Mouse (Mus musculus): ENCODE results near the gene Poldip2. TPM values are rescaled to one million over a fixed set of nuclear protein-coding genes. Genes with fewer than 3 reads are reported as not detected.
"Not testable (repeated sequence)": the region's sequence is repeated elsewhere in the genome, so short reads cannot be mapped to it uniquely, and the experiment has no call there.

Gene Poldip2
- polyA plus RNA-seq, 1 experiment from 2014 or later, result 152 TPM

DNA sequence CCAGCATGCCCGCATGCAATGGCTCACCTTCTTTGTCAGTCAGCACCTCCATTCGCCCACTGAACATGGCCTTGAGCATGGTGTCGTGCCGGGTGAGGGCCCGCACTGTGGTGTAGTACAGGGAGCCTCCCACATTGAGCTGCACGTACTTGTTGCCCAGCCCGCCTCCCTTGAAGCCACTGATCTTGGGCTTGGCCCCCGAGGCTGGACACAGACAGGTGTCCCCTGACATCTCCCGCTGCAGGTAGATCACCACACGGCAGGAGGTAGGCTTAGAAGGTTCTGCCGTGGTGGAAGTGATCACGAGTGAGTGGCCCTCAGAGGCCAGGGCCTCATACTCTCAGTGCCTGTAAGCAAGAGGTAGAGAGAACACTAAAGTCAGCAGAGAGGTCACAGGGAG is 18.0 kb downstream of the Poldip2 start:
- DNase-seq (ENCODE audit: low spot score), result no peak
- WGBS, result 95% methylated on average over 12 of the region's 12 CpGs
- Histone ChIP-seq H3K4me2 (ENCODE audit: low read depth, low read length) (no peak overlapping the region), H3K27me3 (replicated peaks; ENCODE audit: control insufficient read depth, insufficient read depth, low read length) (no peaks in the 10 kb centered on the region), H3K9me3 (ENCODE audit: control insufficient read depth, low read length) (no peaks in the 10 kb centered on the region), H3K9ac (ENCODE audit: low read depth, low read length) (no peak overlapping the region), H3K27ac (replicated peaks; ENCODE audit: low read depth, low read length) (no peak overlapping the region), H3K4me1 (ENCODE audit: control insufficient read depth, insufficient read depth, low read length) (peaks cover 8% of the 10 kb centered on the region), H3K36me3 (ENCODE audit: control insufficient read depth, insufficient read depth, low read length) (peaks cover 64% of the 10 kb centered on the region), H3K4me3 (ENCODE audit: low read depth, low read length) (no peak overlapping the region)
- no peak for ATAC-seq (ENCODE audit: low read depth)

DNA sequence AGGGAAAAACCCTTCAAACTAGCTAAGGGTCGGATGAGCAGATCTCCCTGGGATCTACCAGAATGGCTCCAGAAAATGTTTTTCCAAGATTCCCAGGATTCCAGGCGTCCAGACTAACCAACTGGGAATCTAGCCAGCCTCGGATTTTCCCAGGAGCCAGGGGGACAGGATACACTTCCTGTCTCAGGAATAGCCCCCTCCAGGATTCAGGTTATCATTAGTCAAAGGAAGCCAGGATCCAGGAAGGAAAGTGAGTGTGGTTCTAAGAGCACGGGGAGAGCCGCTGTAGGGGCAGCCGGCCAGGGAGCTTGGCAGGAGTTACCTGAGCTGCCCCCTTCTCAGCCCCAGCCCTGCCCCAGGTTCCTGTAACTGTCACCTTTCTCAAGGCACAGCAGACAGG is 19.1 kb downstream of the Poldip2 start:
- Histone ChIP-seq H3K4me2 (ENCODE audit: low read depth, low read length) (no peak overlapping the region), H3K27ac (replicated peaks; ENCODE audit: low read depth, low read length) (no peak overlapping the region; the same call in 1 of the 2 replicates), H3K9me3 (ENCODE audit: control insufficient read depth, low read length) (no peaks in the 10 kb centered on the region), H3K4me1 (ENCODE audit: control insufficient read depth, insufficient read depth, low read length) (peaks cover 10% of the 10 kb centered on the region), H3K9ac (ENCODE audit: low read depth, low read length) (no peak overlapping the region), H3K27me3 (replicated peaks; ENCODE audit: control insufficient read depth, insufficient read depth, low read length) (no peaks in the 10 kb centered on the region), H3K36me3 (ENCODE audit: control insufficient read depth, insufficient read depth, low read length) (peaks cover 54% of the 10 kb centered on the region), H3K4me3 (ENCODE audit: low read depth, low read length) (no peak overlapping the region)
- WGBS, result 59% methylated on average over 6 of the region's 6 CpGs
- DNase-seq (ENCODE audit: low spot score) (peak; percentile 46), ATAC-seq (ENCODE audit: low read depth) (no peak)

DNA sequence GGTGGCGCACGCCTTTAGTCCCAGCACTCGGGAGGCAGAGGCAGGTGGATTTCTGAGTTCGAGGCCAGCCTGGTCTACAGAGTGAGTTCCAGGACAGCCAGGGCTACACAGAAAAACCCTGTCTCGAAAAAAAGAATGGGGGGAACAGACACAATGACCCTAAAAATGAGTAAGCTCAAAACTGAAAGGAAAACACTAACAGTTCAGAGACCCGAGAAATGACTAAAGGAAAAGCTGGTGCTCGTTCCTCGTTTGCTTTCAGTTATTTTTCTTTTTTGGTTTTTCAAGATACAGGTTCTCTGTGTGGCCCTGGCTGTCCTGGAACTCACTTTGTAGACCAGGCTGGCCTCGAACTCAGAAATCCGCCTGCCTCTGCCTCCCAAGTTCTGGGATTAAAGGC is 19.5 kb downstream of the Poldip2 start:
- ATAC-seq (ENCODE audit: low read depth); H3K4me1 ChIP-seq (ENCODE audit: control insufficient read depth, insufficient read depth, low read length); H3K4me3 ChIP-seq (ENCODE audit: low read depth, low read length); H3K27me3 ChIP-seq (replicated peaks; ENCODE audit: control insufficient read depth, insufficient read depth, low read length); DNase-seq (ENCODE audit: low spot score); H3K4me2 ChIP-seq (ENCODE audit: low read depth, low read length); H3K9ac ChIP-seq (ENCODE audit: low read depth, low read length); H3K27ac ChIP-seq (replicated peaks; ENCODE audit: low read depth, low read length); H3K9me3 ChIP-seq (ENCODE audit: control insufficient read depth, low read length): not testable (repeated sequence)
- WGBS, result 91% methylated on average over 10 of the region's 10 CpGs
- peaks cover 49% of the 10 kb centered on the region for H3K36me3 ChIP-seq (ENCODE audit: control insufficient read depth, insufficient read depth, low read length)

DNA sequence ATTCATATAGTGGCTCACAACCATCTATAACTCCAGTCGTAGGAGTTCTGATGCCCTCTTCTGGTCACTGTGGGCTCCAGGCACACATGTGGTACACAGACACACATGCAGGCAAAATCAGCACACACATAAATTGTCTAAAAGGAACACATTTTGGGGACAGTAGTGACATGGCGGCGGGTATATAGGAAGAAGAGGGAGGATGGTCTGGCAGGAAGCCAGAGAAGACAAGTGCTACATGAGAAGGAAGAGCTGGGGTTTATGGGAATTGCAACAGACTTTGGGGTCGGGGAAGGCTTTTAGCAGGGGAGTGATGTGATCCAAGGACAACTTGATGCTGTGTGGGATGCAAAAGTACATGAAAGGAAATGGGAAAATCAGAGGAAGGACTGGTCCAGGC is 22.5 kb downstream of the Poldip2 start:
- no peak overlapping the region for H3K27ac ChIP-seq (replicated peaks; ENCODE audit: low read depth, low read length)

DNA sequence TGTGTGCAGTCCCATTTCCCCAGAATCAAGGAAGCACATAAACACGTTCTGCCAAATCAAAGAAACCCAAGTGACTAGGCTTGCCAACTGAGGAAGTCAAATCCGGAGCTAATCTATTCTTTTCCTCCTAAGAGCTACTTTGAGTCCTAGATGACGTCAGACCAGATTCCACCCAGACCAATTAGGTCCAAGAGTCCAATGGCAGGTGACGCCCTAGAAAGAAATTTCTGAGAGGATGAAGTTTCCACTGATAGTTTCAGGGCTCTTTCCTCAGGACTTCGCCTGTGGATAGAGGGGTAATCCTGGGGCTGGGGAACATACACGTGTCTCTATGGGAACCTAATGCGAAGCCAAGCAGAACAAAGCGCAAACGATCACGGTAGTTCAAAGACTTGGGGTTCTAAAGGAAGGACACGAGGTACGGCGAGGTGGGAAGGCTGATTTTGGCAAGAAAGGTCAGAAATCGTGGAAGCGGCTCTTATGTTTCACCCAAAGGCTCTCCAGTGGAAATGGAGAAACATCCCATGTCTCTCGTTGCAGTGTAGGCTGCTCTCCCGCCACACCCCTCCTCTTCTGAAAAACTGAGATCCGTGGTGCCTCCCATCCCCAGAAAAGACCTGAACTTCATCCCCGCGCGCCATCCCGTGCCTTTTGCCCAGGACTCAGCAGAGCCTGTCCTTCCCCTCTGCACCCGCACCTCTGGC is 23.5 kb downstream of the Poldip2 start:
- under 1% methylated on average over 22 of the region's 23 CpGs for WGBS
- H3K9ac ChIP-seq (ENCODE audit: low read depth, low read length), result peak overlapping the region; percentile 83
- H3K27me3 ChIP-seq (replicated peaks; ENCODE audit: control insufficient read depth, insufficient read depth, low read length), result no peaks in the 10 kb centered on the region
- H3K27ac ChIP-seq (replicated peaks; ENCODE audit: low read depth, low read length), result peak overlapping the region; percentile 95
- DNase-seq (ENCODE audit: low spot score) (peak; percentile 88), ATAC-seq (ENCODE audit: low read depth) (peak; percentile 61)
- H3K36me3 ChIP-seq (ENCODE audit: control insufficient read depth, insufficient read depth, low read length), result peaks cover 35% of the 10 kb centered on the region
- peak overlapping the region; percentile 75 for H3K4me2 ChIP-seq (ENCODE audit: low read depth, low read length)
- H3K4me3 ChIP-seq (ENCODE audit: low read depth, low read length), result peak overlapping the region; percentile 73
- H3K4me1 ChIP-seq (ENCODE audit: control insufficient read depth, insufficient read depth, low read length), result peaks cover 16% of the 10 kb centered on the region
- no peaks in the 10 kb centered on the region for H3K9me3 ChIP-seq (ENCODE audit: control insufficient read depth, low read length)

More for the DNA sequence above, 22.5 kb downstream of the Poldip2 start:
- WGBS, result 86% methylated on average over 4 of the region's 4 CpGs
- Histone ChIP-seq H3K4me2 (ENCODE audit: low read depth, low read length) (peak overlapping the region; percentile 75), H3K4me1 (ENCODE audit: control insufficient read depth, insufficient read depth, low read length) (peaks cover 16% of the 10 kb centered on the region), H3K4me3 (ENCODE audit: low read depth, low read length) (peak overlapping the region; percentile 73), H3K27me3 (replicated peaks; ENCODE audit: control insufficient read depth, insufficient read depth, low read length) (no peaks in the 10 kb centered on the region), H3K9me3 (ENCODE audit: control insufficient read depth, low read length) (no peaks in the 10 kb centered on the region), H3K36me3 (ENCODE audit: control insufficient read depth, insufficient read depth, low read length) (peaks cover 35% of the 10 kb centered on the region), H3K9ac (ENCODE audit: low read depth, low read length) (no peak overlapping the region)
- DNase-seq (ENCODE audit: low spot score), result no peak
- no peak for ATAC-seq (ENCODE audit: low read depth)

DNA sequence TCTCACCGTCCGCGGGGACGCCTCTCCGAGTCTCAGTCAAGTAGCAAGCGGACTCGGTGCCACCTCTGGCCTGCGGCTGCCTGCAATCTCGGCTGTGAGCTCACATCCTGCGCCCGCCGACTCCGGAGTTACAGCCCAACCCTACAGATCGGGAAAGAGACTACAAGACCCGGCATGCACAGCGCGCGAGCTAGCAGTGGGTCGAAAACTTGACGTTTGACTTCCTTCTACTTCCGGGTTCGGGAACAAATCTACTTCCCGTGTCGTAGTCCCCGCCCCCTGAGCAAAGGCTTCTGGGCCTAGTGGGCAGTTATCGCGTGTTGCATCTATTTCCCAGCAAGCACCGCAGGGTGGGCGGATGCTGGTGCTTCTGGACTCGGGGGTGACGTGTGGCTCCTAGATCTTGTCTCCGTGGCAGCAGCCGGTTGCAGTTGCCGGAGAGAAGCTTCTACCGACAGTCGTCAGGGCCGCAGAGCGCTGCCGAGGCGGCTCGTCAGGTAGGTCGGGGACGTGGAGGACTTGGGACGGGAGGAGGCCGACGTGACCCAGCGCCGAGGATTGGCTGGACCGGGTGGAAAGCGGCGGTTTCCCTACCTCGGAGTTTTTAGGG is 24.2 kb downstream of the Poldip2 start, which contains the start of the genes Tnfaip1 and Ift20:
Tnfaip1 (minus strand) TSS at position 253 of the 610 bp plus-strand sequence.
Ift20 (plus strand) TSS at position 282 of the 610 bp plus-strand sequence.
- DNase-seq (ENCODE audit: low spot score) (peak; percentile 100), ATAC-seq (ENCODE audit: low read depth) (peak; percentile 99)
- Histone ChIP-seq H3K9me3 (ENCODE audit: control insufficient read depth, low read length) (no peaks in the 10 kb centered on the region), H3K4me1 (ENCODE audit: control insufficient read depth, insufficient read depth, low read length) (peaks cover 16% of the 10 kb centered on the region), H3K4me2 (ENCODE audit: low read depth, low read length) (peak within 1 kb of the TSS; percentile 84), H3K27ac (replicated peaks; ENCODE audit: low read depth, low read length) (peak within 1 kb of the TSS; percentile 95), H3K27me3 (replicated peaks; ENCODE audit: control insufficient read depth, insufficient read depth, low read length) (no peaks in the 10 kb centered on the region), H3K4me3 (ENCODE audit: low read depth, low read length) (peak within 1 kb of the TSS; percentile 73), H3K36me3 (ENCODE audit: control insufficient read depth, insufficient read depth, low read length) (peaks cover 35% of the 10 kb centered on the region), H3K9ac (ENCODE audit: low read depth, low read length) (peak within 1 kb of the TSS; percentile 83)
- WGBS, result under 1% methylated on average over 47 of the region's 52 CpGs

DNA sequence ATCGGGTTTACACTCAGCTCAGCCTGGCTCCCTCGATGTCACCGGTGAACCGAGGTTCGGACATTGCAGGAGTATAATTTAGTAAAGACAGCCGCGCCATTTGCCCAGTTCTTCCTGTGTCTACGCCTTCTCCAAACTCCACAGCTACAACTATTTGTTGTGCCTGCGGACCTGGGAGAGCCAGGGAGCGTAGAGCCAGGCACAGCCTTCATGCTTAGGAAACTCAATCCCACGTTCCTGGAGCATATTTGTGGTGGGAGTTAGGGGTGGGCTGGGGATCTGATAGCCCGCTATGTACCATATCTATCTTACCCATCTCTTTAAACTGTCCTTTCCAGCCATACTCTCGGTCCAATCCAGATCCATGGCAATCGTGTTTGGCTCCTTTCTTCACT is 24.7 kb downstream of the Poldip2 start:
- peak; percentile 20 for DNase-seq (ENCODE audit: low spot score)
- Histone ChIP-seq H3K9me3 (ENCODE audit: control insufficient read depth, low read length) (no peaks in the 10 kb centered on the region), H3K36me3 (ENCODE audit: control insufficient read depth, insufficient read depth, low read length) (peaks cover 38% of the 10 kb centered on the region), H3K4me3 (ENCODE audit: low read depth, low read length) (peak overlapping the region; percentile 73), H3K4me1 (ENCODE audit: control insufficient read depth, insufficient read depth, low read length) (peaks cover 16% of the 10 kb centered on the region), H3K9ac (ENCODE audit: low read depth, low read length) (peak overlapping the region; percentile 83), H3K27me3 (replicated peaks; ENCODE audit: control insufficient read depth, insufficient read depth, low read length) (no peaks in the 10 kb centered on the region), H3K27ac (replicated peaks; ENCODE audit: low read depth, low read length) (peak overlapping the region; percentile 91), H3K4me2 (ENCODE audit: low read depth, low read length) (peak overlapping the region; percentile 84)
- under 1% methylated on average over 14 of the region's 14 CpGs for WGBS
- ATAC-seq (ENCODE audit: low read depth), result no peak

DNA sequence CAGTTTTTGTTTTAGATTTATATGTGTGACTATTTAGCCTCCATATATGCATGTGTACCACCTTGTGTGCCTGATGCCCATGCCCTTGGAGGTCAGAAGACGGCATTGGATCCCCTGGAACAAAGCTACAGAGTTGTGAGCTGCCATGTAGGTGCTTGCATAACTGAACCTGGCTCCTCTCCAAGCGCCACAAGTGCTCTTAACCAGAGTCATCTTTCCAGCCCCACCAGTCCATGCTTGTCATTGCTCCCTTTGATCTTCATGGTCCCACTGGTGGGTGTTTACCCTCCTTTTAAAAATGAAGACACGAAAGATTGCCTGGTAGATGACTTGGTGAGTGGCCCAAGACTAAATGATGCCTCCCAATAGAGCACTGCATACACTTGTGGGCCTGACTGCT is 28.4 kb downstream of the Poldip2 start:
- no peaks in the 10 kb centered on the region for H3K27me3 ChIP-seq (replicated peaks; ENCODE audit: control insufficient read depth, insufficient read depth, low read length)
- no peak overlapping the region for H3K9ac ChIP-seq (ENCODE audit: low read depth, low read length)
- no peak overlapping the region for H3K4me3 ChIP-seq (ENCODE audit: low read depth, low read length)
- DNase-seq (ENCODE audit: low spot score) (peak; percentile 31), ATAC-seq (ENCODE audit: low read depth) (no peak)
- no peak overlapping the region for H3K4me2 ChIP-seq (ENCODE audit: low read depth, low read length)
- peaks cover 59% of the 10 kb centered on the region for H3K36me3 ChIP-seq (ENCODE audit: control insufficient read depth, insufficient read depth, low read length)
- peaks cover 6% of the 10 kb centered on the region; the same call in 1 of the 2 replicates for H3K4me1 ChIP-seq (ENCODE audit: control insufficient read depth, insufficient read depth, low read length)
- no peak overlapping the region for H3K27ac ChIP-seq (replicated peaks; ENCODE audit: low read depth, low read length)
- WGBS, result 85% methylated on average over 3 of the region's 3 CpGs
- H3K9me3 ChIP-seq (ENCODE audit: control insufficient read depth, low read length), result no peaks in the 10 kb centered on the region

Measured in embryonic facial prominence, embryonic 14.5 days (tissue).